Mouse (Mus musculus): ENCODE measurements around the gene Ptpn23. TPM values are rescaled to one million over a fixed set of nuclear protein-coding genes. Genes with fewer than 3 reads are reported as not detected.

Ptpn23 gene
- total and polyA plus RNA-seq, 3 experiments = 7.3 to 40.1 TPM; not detected in 1

DNA sequence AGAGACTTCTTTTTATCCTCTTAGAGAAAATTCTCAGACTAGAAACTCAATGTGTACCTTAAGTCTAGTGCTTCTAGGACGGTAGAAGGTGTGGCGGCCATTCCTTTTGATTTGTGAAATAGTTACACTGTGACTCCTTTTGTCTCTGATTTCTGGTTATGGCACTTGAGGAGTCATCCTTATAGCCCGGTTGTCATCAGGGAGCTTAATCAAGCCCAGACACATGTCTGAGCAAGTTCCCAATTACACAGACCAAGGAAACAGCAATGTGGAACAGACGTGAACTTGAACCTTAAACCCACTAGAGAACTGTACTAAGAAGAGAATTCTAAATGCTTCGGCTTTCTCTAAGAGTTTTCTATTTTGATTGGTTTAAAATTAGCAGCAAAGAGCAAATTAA lies 57.8 kb downstream of the Ptpn23 start:
- 0 out of 2 replicates have a peak, but pooled peaks cover 1% of the 10 kb centered on the region for H3K79me2 ChIP-seq (ENCODE audit: control insufficient read depth, insufficient read depth, low read length, poor library complexity)
- no peak for TF ChIP-seq TBP (IDR thresholded peaks at IDR 0.05; ENCODE audit: low read depth, low read length)

DNA sequence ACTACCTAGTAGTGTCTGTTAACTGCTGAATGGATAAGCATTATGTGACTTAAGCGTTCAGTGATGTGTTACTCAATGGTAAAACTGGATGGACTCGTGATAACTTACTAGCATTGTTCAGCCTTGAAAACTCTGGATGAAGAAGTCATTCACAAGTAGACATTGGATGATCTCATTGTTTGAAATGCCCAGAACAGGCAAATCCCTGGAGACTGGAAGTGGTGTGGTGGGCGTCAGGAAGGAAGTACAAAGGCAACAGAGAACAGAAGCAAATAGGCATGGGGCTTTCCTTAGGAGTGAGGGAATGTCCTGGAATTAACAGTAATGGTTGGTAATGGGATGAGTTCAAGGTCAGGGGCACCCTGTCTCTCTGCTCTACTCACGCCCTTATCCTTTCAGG lies 59.1 kb downstream of the Ptpn23 start:
- no peaks in the 10 kb centered on the region for H3K27me3 ChIP-seq (ENCODE audit: control insufficient read depth in 1 of 2, insufficient read depth in 2 of 2, low read length in 2 of 2)
- H3K9me3 ChIP-seq (replicated peaks; ENCODE audit: insufficient read depth, low read length) = no peaks in the 10 kb centered on the region
- DNase-seq (ENCODE audit: low read depth, low spot score) = no peak
- TF ChIP-seq NELFE (IDR thresholded peaks at IDR 0.05; ENCODE audit: low read depth, low read length) (no peak), MAFK (IDR thresholded peaks at IDR 0.05; ENCODE audit: borderline replicate concordance, low read depth, low read length) (no peak), CTCF (IDR thresholded peaks at IDR 0.05 in 2 of 3, conservative IDR thresholded peaks at IDR 0.05 in 1 of 3; ENCODE audit: control insufficient read depth in 1 of 3, insufficient read depth in 1 of 3, low read depth in 2 of 3, low read length in 3 of 3, poor library complexity in 1 of 3, severe bottlenecking in 1 of 3) (no peak), KAT2A (conservative IDR thresholded peaks at IDR 0.05; ENCODE audit: low read depth, low read length) (no peak), USF2 (IDR thresholded peaks at IDR 0.05; ENCODE audit: borderline replicate concordance in 1 of 2, insufficient read depth in 1 of 2, low read depth in 1 of 2, low read length in 2 of 2) (no peak)
- H3K27ac ChIP-seq (ENCODE audit: control insufficient read depth, low read depth, low read length) = no peak overlapping the region
- peaks cover 2 to 18% of the 10 kb centered on the region in 2 experiments for H3K36me3 ChIP-seq (ENCODE audit: control insufficient read depth in 1 of 2, insufficient read depth in 2 of 2, low read length in 2 of 2)
- peaks cover 15 to 19% of the 10 kb centered on the region in 2 experiments for H3K4me1 ChIP-seq (ENCODE audit: control insufficient read depth in 1 of 2, insufficient read depth in 2 of 2, low read length in 2 of 2)
- no peak overlapping the region for H3K9ac ChIP-seq (ENCODE audit: control insufficient read depth, low read depth, low read length, poor library complexity, severe bottlenecking)
- H3K4me3 ChIP-seq (ENCODE audit: control insufficient read depth in 1 of 2, insufficient read depth in 1 of 2, low read depth in 2 of 2, low read length in 2 of 2) = no peak overlapping the region
- H3K79me2 ChIP-seq (ENCODE audit: control insufficient read depth, insufficient read depth, low read length, poor library complexity) = peaks cover 3% of the 10 kb centered on the region

More for the DNA sequence above, 57.8 kb downstream of the Ptpn23 start:
- Histone ChIP-seq H3K27ac (ENCODE audit: control insufficient read depth, low read depth, low read length) (no peak overlapping the region), H3K27me3 (ENCODE audit: control insufficient read depth in 1 of 2, insufficient read depth in 2 of 2, low read length in 2 of 2) (no peaks in the 10 kb centered on the region), H3K9me3 (replicated peaks; ENCODE audit: insufficient read depth, low read length) (no peaks in the 10 kb centered on the region), H3K9ac (ENCODE audit: control insufficient read depth, low read depth, low read length, poor library complexity, severe bottlenecking) (no peak overlapping the region), H3K36me3 (ENCODE audit: control insufficient read depth in 1 of 2, insufficient read depth in 2 of 2, low read length in 2 of 2) (peaks cover 2 to 18% of the 10 kb centered on the region in 2 experiments), H3K4me3 (ENCODE audit: control insufficient read depth in 1 of 2, insufficient read depth in 1 of 2, low read depth in 2 of 2, low read length in 2 of 2) (no peak overlapping the region), H3K4me1 (ENCODE audit: control insufficient read depth in 1 of 2, insufficient read depth in 2 of 2, low read length in 2 of 2) (peaks cover 15 to 19% of the 10 kb centered on the region in 2 experiments)
- DNase-seq (ENCODE audit: low read depth, low spot score) = no peak

DNA sequence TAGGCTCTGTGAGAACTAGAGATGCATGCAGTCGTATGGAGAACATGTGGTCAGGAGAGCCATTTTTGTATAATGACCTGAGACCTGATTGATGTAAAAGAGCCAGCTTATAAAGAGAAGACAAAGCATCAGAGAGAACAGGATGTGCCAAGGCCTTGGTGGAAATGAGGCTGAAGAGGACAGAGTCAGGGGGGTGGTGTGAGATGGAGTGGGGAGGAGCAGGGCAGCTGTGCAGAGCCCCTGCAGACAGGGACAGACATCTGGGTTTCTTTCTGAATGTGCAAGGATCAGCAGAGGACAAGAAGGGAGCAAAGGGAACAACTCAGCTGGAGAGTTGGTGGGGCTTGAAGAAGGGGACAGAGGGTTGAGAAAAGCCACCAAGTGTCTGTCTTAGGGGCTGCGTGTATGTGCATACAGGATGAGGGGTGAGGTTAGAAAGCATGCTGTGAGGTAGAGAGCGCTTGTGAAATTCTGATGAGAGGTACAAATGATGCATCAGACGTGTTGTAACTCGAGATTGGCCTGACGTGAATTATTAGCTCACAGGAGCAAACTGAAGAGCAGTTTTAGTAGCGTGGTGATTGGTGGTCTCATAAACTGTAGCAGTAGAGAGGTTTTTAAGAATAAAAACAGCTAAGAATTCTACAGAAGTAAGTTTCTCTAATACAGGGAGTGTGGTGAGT lies 62.8 kb downstream of the Ptpn23 start:
- H3K4me3 ChIP-seq (ENCODE audit: control insufficient read depth in 1 of 2, insufficient read depth in 1 of 2, low read depth in 2 of 2, low read length in 2 of 2) = no peak overlapping the region
- TF ChIP-seq ZKSCAN1 (IDR thresholded peaks at IDR 0.05; ENCODE audit: low read depth, low read length) (no peak), ETS1 (IDR thresholded peaks at IDR 0.05; ENCODE audit: low read depth, low read length) (no peak), MEF2A (IDR thresholded peaks at IDR 0.05; ENCODE audit: extremely low read depth, insufficient replicate concordance, low read depth, low read length, poor library complexity, severe bottlenecking) (no peak), USF1 (IDR thresholded peaks at IDR 0.05; ENCODE audit: low read depth, low read length) (no peak), CHD1 (IDR thresholded peaks at IDR 0.05; ENCODE audit: low read depth, low read length) (no peak), ELF1 (IDR thresholded peaks at IDR 0.05; ENCODE audit: low read depth, low read length) (no peak), KAT2A (conservative IDR thresholded peaks at IDR 0.05; ENCODE audit: low read depth, low read length) (no peak), ZC3H11A (IDR thresholded peaks at IDR 0.05; ENCODE audit: low read depth, low read length) (no peak), MXI1 (IDR thresholded peaks at IDR 0.05; ENCODE audit: low read depth, low read length) (no peak), GATA1 (IDR thresholded peaks at IDR 0.05; ENCODE audit: low read depth, low read length) (no peak), BHLHE40 (IDR thresholded peaks at IDR 0.05; ENCODE audit: borderline replicate concordance, low read depth, low read length) (no peak), TBP (IDR thresholded peaks at IDR 0.05; ENCODE audit: low read depth, low read length) (no peak), POLR2AphosphoS5 (IDR thresholded peaks at IDR 0.05; ENCODE audit: borderline replicate concordance, low read depth, low read length) (no peak), RAD21 (IDR thresholded peaks at IDR 0.05; ENCODE audit: low read depth, low read length) (no peak), NELFE (IDR thresholded peaks at IDR 0.05; ENCODE audit: low read depth, low read length) (no peak), RCOR1 (IDR thresholded peaks at IDR 0.05; ENCODE audit: low read depth, low read length) (no peak), NRF1 (IDR thresholded peaks at IDR 0.05; ENCODE audit: insufficient read depth, low read depth, low read length, poor library complexity, severe bottlenecking) (no peak), MAFK (IDR thresholded peaks at IDR 0.05; ENCODE audit: borderline replicate concordance, low read depth, low read length) (no peak)
- no peak for DNase-seq (ENCODE audit: low read depth, low spot score)
- peaks cover 10% of the 10 kb centered on the region for H3K79me2 ChIP-seq (ENCODE audit: control insufficient read depth, insufficient read depth, low read length, poor library complexity)
- no peaks in the 10 kb centered on the region for H3K36me3 ChIP-seq (ENCODE audit: control insufficient read depth in 1 of 2, insufficient read depth in 2 of 2, low read length in 2 of 2)
- no peak overlapping the region for H3K27ac ChIP-seq (ENCODE audit: control insufficient read depth, low read depth, low read length)
- H3K4me1 ChIP-seq (ENCODE audit: control insufficient read depth in 1 of 2, insufficient read depth in 2 of 2, low read length in 2 of 2) = no peaks in the 10 kb centered on the region
- no peak overlapping the region for H3K9ac ChIP-seq (ENCODE audit: control insufficient read depth, low read depth, low read length, poor library complexity, severe bottlenecking)
- no peaks in the 10 kb centered on the region for H3K27me3 ChIP-seq (ENCODE audit: control insufficient read depth in 1 of 2, insufficient read depth in 2 of 2, low read length in 2 of 2)
- no peaks in the 10 kb centered on the region for H3K9me3 ChIP-seq (replicated peaks; ENCODE audit: insufficient read depth, low read length)

Data from MEL (cell line).